Mouse (Mus musculus): Measurements from ENCODE around the gene Wbp1. TPM values are rescaled to one million over a fixed set of nuclear protein-coding genes. Genes with fewer than 3 reads are reported as not detected.
"Not testable (repeated sequence)": the region's sequence is repeated elsewhere in the genome, so short reads cannot be mapped to it uniquely, and the experiment has no call there.

Gene Wbp1
- total and polyA plus RNA-seq, 3 experiments: 70.4 to 152 (median 74.6) TPM

DNA sequence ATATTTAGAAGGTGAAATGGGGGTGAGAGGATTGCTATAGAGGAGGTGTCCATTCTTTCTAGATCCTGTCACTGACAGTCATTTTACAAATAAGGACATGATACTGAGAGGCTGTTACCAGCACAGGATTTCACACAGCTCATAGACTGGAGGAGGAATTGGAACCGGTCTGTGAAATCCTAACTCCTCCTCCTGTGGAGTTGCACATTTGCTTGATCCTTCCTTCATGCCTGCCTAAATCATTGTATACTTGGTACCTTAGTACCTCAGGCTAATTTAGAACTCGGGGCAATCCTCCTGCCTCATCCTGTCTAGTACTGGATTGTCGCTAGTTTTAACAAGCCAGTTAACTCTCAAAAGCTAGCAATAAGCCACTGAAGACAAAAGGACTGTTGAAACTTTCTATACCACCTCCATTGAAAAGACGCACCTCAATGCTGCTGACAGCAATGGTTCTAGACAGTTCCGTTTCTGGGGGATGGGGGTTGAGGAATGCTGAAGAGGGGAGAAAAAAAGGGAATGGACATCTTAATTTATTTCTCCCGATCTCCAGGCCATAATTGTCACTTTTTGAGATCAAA is 43.8 kb upstream of the Wbp1 start:
- TF ChIP-seq POLR2A (IDR thresholded peaks at IDR 0.05; ENCODE audit: insufficient read depth, low read depth, low read length) (peak; percentile 78; the same call in 1 of the 2 replicates), CTCF (IDR thresholded peaks at IDR 0.05) (no peak)
- Histone ChIP-seq H3K27ac (peak overlapping the region; percentile 97), H3K4me1 (ENCODE audit: control insufficient read depth, insufficient read depth, low read length) (peaks cover 6% of the 10 kb centered on the region; the same call in 1 of the 2 replicates), H3K79me2 (replicated peaks; ENCODE audit: control insufficient read depth, insufficient read depth, low read length) (peaks cover 6% of the 10 kb centered on the region), H3K27me3 (ENCODE audit: control insufficient read depth, insufficient read depth, low read length) (peaks cover 2% of the 10 kb centered on the region; the same call in 1 of the 2 replicates), H3K9ac (ENCODE audit: low read depth, low read length) (peak overlapping the region; percentile 46; the same call in 1 of the 2 replicates), H3K4me3 (peak overlapping the region; percentile 95), H3K36me3 (ENCODE audit: control insufficient read depth, insufficient read depth, low read length) (no peaks in the 10 kb centered on the region)
- no peak for DNase-seq
- WGBS: 4% methylated on average over 6 of the region's 6 CpGs
- intact Hi-C loops (cut with DNase I): loop anchor here (2.0 to 5.0 kb wide), 3 partner anchors 40 to 112 kb away; partner anchors contain the start of genes Ino80b and Mogs

DNA sequence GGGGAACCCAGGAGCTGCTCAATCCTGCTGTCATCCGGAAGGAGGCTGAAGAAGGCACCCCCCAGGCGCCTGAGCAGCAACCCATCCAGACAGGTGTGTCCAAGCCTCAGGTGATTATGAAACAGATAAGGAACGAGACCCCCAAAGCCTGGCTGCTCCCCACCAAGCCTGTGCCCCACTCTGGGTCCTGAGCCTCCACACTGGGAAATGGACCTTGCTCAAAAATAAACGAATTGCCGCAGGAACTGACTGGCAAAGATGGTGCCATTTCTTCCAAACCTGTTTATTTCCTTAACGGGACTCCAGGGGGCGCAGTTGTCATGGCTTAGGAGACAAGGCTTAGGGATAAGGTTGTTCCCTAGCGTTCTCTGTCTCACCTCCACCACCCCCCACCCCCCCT is 41.3 kb upstream of the Wbp1 start:
- Histone ChIP-seq H3K4me1 (ENCODE audit: control insufficient read depth, insufficient read depth, low read length) (peaks cover 1% of the 10 kb centered on the region; the same call in 1 of the 2 replicates), H3K79me2 (replicated peaks; ENCODE audit: control insufficient read depth, insufficient read depth, low read length) (0 out of 2 replicates have a peak, but pooled peaks cover 2% of the 10 kb centered on the region), H3K9ac (ENCODE audit: low read depth, low read length) (no peak overlapping the region), H3K36me3 (ENCODE audit: control insufficient read depth, insufficient read depth, low read length) (no peaks in the 10 kb centered on the region), H3K27ac (peak overlapping the region; percentile 12; the same call in 1 of the 2 replicates), H3K4me3 (peak overlapping the region; percentile 27), H3K27me3 (ENCODE audit: control insufficient read depth, insufficient read depth, low read length) (peaks cover 2% of the 10 kb centered on the region; the same call in 1 of the 2 replicates)
- TF ChIP-seq POLR2A (IDR thresholded peaks at IDR 0.05; ENCODE audit: insufficient read depth, low read depth, low read length) (no peak), CTCF (IDR thresholded peaks at IDR 0.05) (peak; percentile 72)
- 1% methylated on average over 8 of the region's 8 CpGs for WGBS
- intact Hi-C loops (cut with DNase I): no loop called here
- DNase-seq: peak; percentile 36 to 62

DNA sequence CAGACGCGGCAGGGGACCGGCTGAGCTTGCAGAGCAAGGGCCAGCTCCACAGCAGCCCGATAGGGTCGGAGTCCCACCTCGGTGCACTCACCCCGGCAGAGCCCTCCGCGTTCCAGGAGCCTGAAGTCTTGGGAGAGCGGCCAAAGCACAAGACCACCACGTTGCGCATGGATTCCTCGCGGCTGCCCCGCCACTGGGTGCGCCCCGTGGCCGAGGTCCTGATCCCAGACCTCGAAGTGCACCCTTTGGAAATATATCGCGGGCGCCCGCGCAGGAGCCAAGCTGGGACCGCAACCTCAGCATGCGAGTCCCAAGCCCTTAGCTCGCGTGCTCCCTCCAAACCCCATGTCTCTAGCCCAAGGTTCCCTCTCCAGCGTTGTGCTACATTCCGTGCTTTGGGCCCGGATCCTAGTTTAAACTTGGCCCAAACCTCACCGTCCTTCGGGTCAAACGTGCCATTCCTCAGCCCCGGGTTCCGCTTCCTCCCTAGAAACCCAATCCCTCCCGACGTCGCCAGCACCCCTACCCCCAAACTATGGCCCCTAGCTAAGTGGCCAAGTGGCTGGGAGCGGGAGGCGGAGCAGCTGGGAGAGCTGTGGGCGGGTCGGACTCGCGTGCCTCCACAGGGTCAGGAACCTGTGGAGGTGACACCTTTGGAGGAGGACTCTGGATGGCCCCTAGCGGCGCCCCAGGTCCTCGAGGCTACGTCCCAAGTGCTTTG is 40.7 kb upstream of the Wbp1 start:
- WGBS: 1% methylated on average over 49 of the region's 49 CpGs
- peak overlapping the region; percentile 12; the same call in 1 of the 2 replicates for H3K27ac ChIP-seq
- TF ChIP-seq EP300 (IDR thresholded peaks at IDR 0.05; ENCODE audit: insufficient read depth, low read depth, low read length): no peak
- no peak for TF ChIP-seq POLR2A (IDR thresholded peaks at IDR 0.05; ENCODE audit: insufficient read depth, low read depth, low read length)
- no peak for TF ChIP-seq CTCF (IDR thresholded peaks at IDR 0.05)

DNA sequence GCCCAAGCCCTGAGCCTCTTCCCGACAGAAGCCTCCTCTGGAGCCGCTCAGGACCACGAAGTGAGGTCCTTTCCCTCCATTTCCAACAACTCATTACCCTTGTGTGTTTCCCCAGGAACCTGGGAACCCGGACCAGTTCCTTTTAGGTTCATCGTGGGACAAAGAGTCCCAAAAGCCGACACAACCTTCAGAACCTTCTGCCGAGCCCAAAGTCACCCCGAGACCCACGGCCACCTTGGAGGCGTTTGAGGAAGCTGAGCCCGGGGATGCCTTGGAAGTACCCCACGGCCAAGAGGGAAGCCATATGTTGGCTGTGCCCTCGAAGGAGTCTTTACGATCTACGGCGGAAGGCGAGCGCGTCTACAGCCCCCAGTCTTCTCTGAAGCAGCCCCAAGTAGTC is 40.1 kb upstream of the Wbp1 start:
- intact Hi-C loops (cut with DNase I): loop anchor here (2.0 kb wide), 1 partner anchor 165 kb away; no protein-coding TSS in a partner anchor

More for the DNA sequence above, 40.7 kb upstream of the Wbp1 start:
- Histone ChIP-seq H3K27me3 (ENCODE audit: control insufficient read depth, insufficient read depth, low read length) (peaks cover 2% of the 10 kb centered on the region; the same call in 1 of the 2 replicates), H3K79me2 (replicated peaks; ENCODE audit: control insufficient read depth, insufficient read depth, low read length) (0 out of 2 replicates have a peak, but pooled peaks cover 2% of the 10 kb centered on the region), H3K36me3 (ENCODE audit: control insufficient read depth, insufficient read depth, low read length) (no peaks in the 10 kb centered on the region), H3K4me1 (ENCODE audit: control insufficient read depth, insufficient read depth, low read length) (peaks cover 1% of the 10 kb centered on the region; the same call in 1 of the 2 replicates), H3K4me3 (peak overlapping the region; percentile 27), H3K9ac (ENCODE audit: low read depth, low read length) (peak overlapping the region; percentile 27)
- DNase-seq: peak; percentile 61 to 65
- intact Hi-C loops (cut with DNase I): loop anchor here (2.0 kb wide), 1 partner anchor 165 kb away; no protein-coding TSS in a partner anchor

DNA sequence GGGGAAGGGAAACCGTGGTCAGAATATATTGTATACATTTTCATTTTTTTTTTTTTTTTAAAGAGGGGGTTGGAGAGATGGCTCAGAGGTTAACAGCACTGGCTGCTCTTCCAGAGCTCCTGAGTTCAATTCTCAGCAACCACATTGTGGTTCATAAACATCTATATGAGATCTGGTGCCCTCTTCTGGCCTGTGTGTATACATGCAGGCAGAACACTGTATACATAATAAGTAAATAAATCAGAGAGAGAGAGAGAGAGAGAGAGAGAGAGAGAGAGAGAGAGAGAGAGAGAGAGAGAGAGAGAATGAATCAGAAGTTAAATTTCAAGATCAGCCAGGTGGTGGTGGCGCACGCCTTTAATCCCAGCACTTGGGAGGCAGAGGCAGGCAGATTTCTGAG is 38.1 kb upstream of the Wbp1 start:
- H3K27me3 ChIP-seq (ENCODE audit: control insufficient read depth, insufficient read depth, low read length); H3K79me2 ChIP-seq (replicated peaks; ENCODE audit: control insufficient read depth, insufficient read depth, low read length); H3K27ac ChIP-seq; H3K9ac ChIP-seq (ENCODE audit: low read depth, low read length); H3K36me3 ChIP-seq (ENCODE audit: control insufficient read depth, insufficient read depth, low read length); DNase-seq; H3K4me1 ChIP-seq (ENCODE audit: control insufficient read depth, insufficient read depth, low read length); H3K4me3 ChIP-seq: not testable (repeated sequence)
- WGBS: 25% methylated on average over 3 of the region's 3 CpGs
- intact Hi-C loops (cut with DNase I): loop anchor here (2.0 kb wide), 3 partner anchors 19 to 53 kb away; no protein-coding TSS in a partner anchor
- peak; percentile 66 for TF ChIP-seq CTCF (IDR thresholded peaks at IDR 0.05)

More for the DNA sequence above, 40.1 kb upstream of the Wbp1 start:
- peaks cover 2% of the 10 kb centered on the region; the same call in 1 of the 2 replicates for H3K27me3 ChIP-seq (ENCODE audit: control insufficient read depth, insufficient read depth, low read length)
- no peak for DNase-seq
- TF ChIP-seq EP300 (IDR thresholded peaks at IDR 0.05; ENCODE audit: insufficient read depth, low read depth, low read length) (no peak), POLR2A (IDR thresholded peaks at IDR 0.05; ENCODE audit: insufficient read depth, low read depth, low read length) (no peak), CTCF (IDR thresholded peaks at IDR 0.05) (no peak)
- no peak overlapping the region for H3K9ac ChIP-seq (ENCODE audit: low read depth, low read length)
- H3K4me1 ChIP-seq (ENCODE audit: control insufficient read depth, insufficient read depth, low read length): peaks cover 3% of the 10 kb centered on the region; the same call in 1 of the 2 replicates
- WGBS: 33% methylated on average over 19 of the region's 19 CpGs
- H3K36me3 ChIP-seq (ENCODE audit: control insufficient read depth, insufficient read depth, low read length): no peaks in the 10 kb centered on the region
- no peak overlapping the region for H3K27ac ChIP-seq
- 0 out of 2 replicates have a peak, but pooled peaks cover 2% of the 10 kb centered on the region for H3K79me2 ChIP-seq (replicated peaks; ENCODE audit: control insufficient read depth, insufficient read depth, low read length)
- no peak overlapping the region for H3K4me3 ChIP-seq

All from heart, adult 2 months (tissue).